Mouse (Mus musculus): ENCODE results near the gene Zmiz1. TPM values are rescaled to one million over a fixed set of nuclear protein-coding genes. Genes with fewer than 3 reads are reported as not detected.

Zmiz1 gene
- polyA plus RNA-seq, 1 experiment from 2014 or later: 66.5 TPM

GRCm38 (mm10) chr14:25551731-25552130 lies 92.7 kb downstream of the Zmiz1 start:
- Histone ChIP-seq H3K27me3 (no peaks in the 10 kb centered on the region), H3K9me3 (replicated peaks) (no peaks in the 10 kb centered on the region), H3K4me2 (replicated peaks) (no peak overlapping the region), H3K4me1 (peaks cover 87% of the 10 kb centered on the region), H3K36me3 (peaks cover 32% of the 10 kb centered on the region), H3K4me3 (no peak overlapping the region), H3K9ac (no peak overlapping the region; the same call in 1 of the 2 replicates), H3K27ac (no peak overlapping the region; the same call in 1 of the 2 replicates)
- WGBS: 50% methylated on average over 2 of the region's 2 CpGs
- no peak for ATAC-seq (ENCODE audit: low FRiP score)

DNA sequence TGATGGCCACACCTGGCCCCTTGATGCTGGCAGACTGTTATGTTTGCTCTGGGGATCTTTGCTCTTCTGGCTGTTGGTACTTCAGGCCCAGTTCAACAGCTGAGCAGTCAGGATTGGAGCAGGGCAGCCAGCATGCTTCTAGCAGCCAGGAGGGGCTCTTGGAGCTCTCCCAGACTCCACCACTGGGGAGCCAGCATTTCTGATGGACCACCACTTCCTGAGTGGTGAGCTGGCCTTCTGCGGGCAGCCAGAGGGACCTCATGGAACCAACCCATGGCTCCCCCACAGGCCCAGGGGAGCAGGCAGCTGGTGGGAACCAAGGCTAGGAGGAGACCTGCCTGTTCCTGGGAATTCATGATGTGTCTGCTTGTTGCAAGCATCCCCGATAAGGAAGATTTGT lies 94.4 kb downstream of the Zmiz1 start:
- Histone ChIP-seq H3K9ac (no peak overlapping the region), H3K9me3 (replicated peaks) (no peaks in the 10 kb centered on the region), H3K4me1 (peaks cover 80% of the 10 kb centered on the region), H3K36me3 (peaks cover 20% of the 10 kb centered on the region), H3K4me3 (no peak overlapping the region), H3K27me3 (no peaks in the 10 kb centered on the region), H3K4me2 (replicated peaks) (no peak overlapping the region), H3K27ac (peak overlapping the region; percentile 64)
- 78% methylated on average over 2 of the region's 2 CpGs for WGBS
- ATAC-seq (ENCODE audit: low FRiP score): no peak

DNA sequence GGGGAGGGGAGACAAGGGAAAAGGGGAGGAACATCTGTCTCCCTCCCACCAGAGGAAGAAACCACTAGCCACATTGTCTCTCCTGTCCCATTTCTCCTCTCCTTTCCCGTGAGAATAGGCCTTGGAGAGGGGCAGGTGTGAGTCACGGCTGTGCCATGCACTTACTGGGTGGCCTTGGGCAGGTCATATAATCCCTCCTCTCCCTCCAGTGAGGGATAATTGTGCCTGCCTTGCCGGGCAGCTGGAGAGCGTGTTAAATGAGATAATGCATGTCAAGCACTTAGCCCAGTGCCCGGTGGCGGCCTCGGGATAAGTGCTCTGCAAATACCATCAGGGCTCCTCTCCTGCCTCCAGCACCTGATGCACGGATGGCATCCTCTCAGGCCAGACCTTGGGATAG lies 95.8 kb downstream of the Zmiz1 start:
- peak overlapping the region; percentile 70 for H3K27ac ChIP-seq
- H3K4me2 ChIP-seq (replicated peaks): peak overlapping the region; percentile 14; the same call in 1 of the 2 replicates
- no peaks in the 10 kb centered on the region for H3K27me3 ChIP-seq
- peaks cover 71% of the 10 kb centered on the region for H3K4me1 ChIP-seq
- peak; percentile 30; the same call in 1 of the 2 replicates for ATAC-seq (ENCODE audit: low FRiP score)
- no peak overlapping the region for H3K4me3 ChIP-seq
- H3K9ac ChIP-seq: no peak overlapping the region
- H3K36me3 ChIP-seq: peaks cover 25% of the 10 kb centered on the region
- 13% methylated on average over 8 of the region's 8 CpGs for WGBS
- H3K9me3 ChIP-seq (replicated peaks): no peaks in the 10 kb centered on the region

GRCm38 (mm10) chr14:25555291-25555781 lies 96.4 kb downstream of the Zmiz1 start:
- Histone ChIP-seq H3K27me3 (no peaks in the 10 kb centered on the region), H3K9ac (peak overlapping the region; percentile 41; the same call in 1 of the 2 replicates), H3K4me2 (replicated peaks) (peak overlapping the region; percentile 14; the same call in 1 of the 2 replicates), H3K4me1 (peaks cover 65% of the 10 kb centered on the region), H3K36me3 (peaks cover 29% of the 10 kb centered on the region), H3K27ac (peak overlapping the region; percentile 70), H3K4me3 (no peak overlapping the region), H3K9me3 (replicated peaks) (no peaks in the 10 kb centered on the region)
- 18% methylated on average over 10 of the region's 10 CpGs for WGBS
- 0 out of 2 replicates have a peak, but pooled peaks have one; percentile 19 for ATAC-seq (ENCODE audit: low FRiP score)

GRCm38 (mm10) chr14:25555848-25556247 lies 96.9 kb downstream of the Zmiz1 start:
- 10% methylated on average over 7 of the region's 7 CpGs for WGBS
- ATAC-seq (ENCODE audit: low FRiP score): no peak
- Histone ChIP-seq H3K9me3 (replicated peaks) (no peaks in the 10 kb centered on the region), H3K4me2 (replicated peaks) (peak overlapping the region; percentile 14; the same call in 1 of the 2 replicates), H3K27ac (peak overlapping the region; percentile 70), H3K4me1 (peaks cover 60% of the 10 kb centered on the region), H3K4me3 (no peak overlapping the region), H3K36me3 (peaks cover 31% of the 10 kb centered on the region), H3K27me3 (no peaks in the 10 kb centered on the region), H3K9ac (peak overlapping the region; percentile 41; the same call in 1 of the 2 replicates)

GRCm38 (mm10) chr14:25557014-25557413 lies 98.0 kb downstream of the Zmiz1 start:
- no peak overlapping the region for H3K4me3 ChIP-seq
- peaks cover 58% of the 10 kb centered on the region for H3K4me1 ChIP-seq
- 32% methylated on average over 8 of the region's 8 CpGs for WGBS
- H3K27me3 ChIP-seq: no peaks in the 10 kb centered on the region
- H3K27ac ChIP-seq: peak overlapping the region; percentile 70
- peaks cover 32% of the 10 kb centered on the region for H3K36me3 ChIP-seq
- no peaks in the 10 kb centered on the region for H3K9me3 ChIP-seq (replicated peaks)
- no peak overlapping the region for H3K4me2 ChIP-seq (replicated peaks)
- no peak for ATAC-seq (ENCODE audit: low FRiP score)
- H3K9ac ChIP-seq: no peak overlapping the region

GRCm38 (mm10) chr14:25558479-25558878 lies 99.5 kb downstream of the Zmiz1 start:
- Histone ChIP-seq H3K9me3 (replicated peaks) (no peaks in the 10 kb centered on the region), H3K27me3 (no peaks in the 10 kb centered on the region), H3K9ac (no peak overlapping the region), H3K4me1 (peaks cover 63% of the 10 kb centered on the region), H3K36me3 (peaks cover 23% of the 10 kb centered on the region), H3K27ac (no peak overlapping the region), H3K4me2 (replicated peaks) (no peak overlapping the region), H3K4me3 (no peak overlapping the region)
- 96% methylated on average over 1 of the region's 1 CpGs for WGBS
- no peak for ATAC-seq (ENCODE audit: low FRiP score)

- no peak overlapping the region for H3K4me2 ChIP-seq (replicated peaks)
- no peak overlapping the region for H3K9ac ChIP-seq
- no peaks in the 10 kb centered on the region for H3K27me3 ChIP-seq
- no peaks in the 10 kb centered on the region for H3K9me3 ChIP-seq (replicated peaks)
- H3K36me3 ChIP-seq: peaks cover 19% of the 10 kb centered on the region
- WGBS: 84% methylated on average over 5 of the region's 5 CpGs
- peaks cover 65% of the 10 kb centered on the region for H3K4me1 ChIP-seq
- ATAC-seq (ENCODE audit: low FRiP score): no peak
- H3K4me3 ChIP-seq: no peak overlapping the region
- 0 out of 2 replicates have a peak overlapping the region, but pooled peaks have one; percentile 44 for H3K27ac ChIP-seq
Observed at GRCm38 (mm10) chr14:25559907-25560306, 100.9 kb downstream of the Zmiz1 start.

DNA sequence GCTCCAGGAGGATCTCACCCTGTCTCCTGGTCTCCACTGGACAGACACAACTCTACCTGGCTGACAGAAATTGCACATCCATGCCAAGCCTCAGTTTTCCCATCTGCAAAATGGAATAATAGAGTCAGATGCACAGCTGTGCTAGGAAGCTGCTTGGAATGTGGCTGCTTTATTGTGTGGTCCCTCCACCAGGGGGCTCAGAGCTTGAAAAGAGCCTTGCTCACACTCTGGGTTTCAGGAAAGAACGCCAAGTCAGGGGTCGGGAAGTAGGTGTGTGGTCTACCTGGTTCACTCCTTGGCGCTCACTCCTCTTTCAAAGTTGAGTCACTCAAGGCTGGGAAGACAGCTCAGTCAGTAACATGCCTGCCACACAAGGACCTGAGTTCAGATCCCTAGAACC lies 101.9 kb downstream of the Zmiz1 start:
- H3K4me3 ChIP-seq: no peak overlapping the region
- no peak overlapping the region for H3K27ac ChIP-seq
- peaks cover 65% of the 10 kb centered on the region for H3K4me1 ChIP-seq
- no peak for ATAC-seq (ENCODE audit: low FRiP score)
- H3K9ac ChIP-seq: no peak overlapping the region
- 90% methylated on average over 3 of the region's 3 CpGs for WGBS
- H3K4me2 ChIP-seq (replicated peaks): no peak overlapping the region
- H3K36me3 ChIP-seq: peaks cover 19% of the 10 kb centered on the region
- no peaks in the 10 kb centered on the region for H3K27me3 ChIP-seq
- H3K9me3 ChIP-seq (replicated peaks): no peaks in the 10 kb centered on the region

GRCm38 (mm10) chr14:25561716-25562115 lies 102.7 kb downstream of the Zmiz1 start:
- WGBS: 76% methylated on average over 1 of the region's 1 CpGs
- Histone ChIP-seq H3K36me3 (peaks cover 19% of the 10 kb centered on the region), H3K9ac (no peak overlapping the region), H3K9me3 (replicated peaks) (no peaks in the 10 kb centered on the region), H3K4me1 (peaks cover 60% of the 10 kb centered on the region), H3K27me3 (no peaks in the 10 kb centered on the region), H3K4me2 (replicated peaks) (no peak overlapping the region), H3K4me3 (no peak overlapping the region), H3K27ac (0 out of 2 replicates have a peak overlapping the region, but pooled peaks have one; percentile 40)
- ATAC-seq (ENCODE audit: low FRiP score): no peak

GRCm38 (mm10) chr14:25562447-25562846 lies 103.5 kb downstream of the Zmiz1 start:
- Histone ChIP-seq H3K4me1 (peaks cover 53% of the 10 kb centered on the region), H3K9ac (no peak overlapping the region), H3K36me3 (peaks cover 19% of the 10 kb centered on the region), H3K4me2 (replicated peaks) (no peak overlapping the region), H3K4me3 (no peak overlapping the region), H3K9me3 (replicated peaks) (no peaks in the 10 kb centered on the region), H3K27me3 (no peaks in the 10 kb centered on the region), H3K27ac (0 out of 2 replicates have a peak overlapping the region, but pooled peaks have one; percentile 23)
- WGBS: 84% methylated on average over 4 of the region's 4 CpGs
- no peak for ATAC-seq (ENCODE audit: low FRiP score)

GRCm38 (mm10) chr14:25562909-25563308 lies 103.9 kb downstream of the Zmiz1 start:
- H3K4me1 ChIP-seq: peaks cover 50% of the 10 kb centered on the region

GRCm38 (mm10) chr14:25564577-25564976 lies 105.6 kb downstream of the Zmiz1 start:
- Histone ChIP-seq H3K4me2 (replicated peaks) (no peak overlapping the region), H3K9ac (no peak overlapping the region), H3K27ac (peak overlapping the region; percentile 81), H3K27me3 (no peaks in the 10 kb centered on the region), H3K36me3 (peaks cover 13% of the 10 kb centered on the region), H3K4me1 (peaks cover 47% of the 10 kb centered on the region), H3K9me3 (replicated peaks) (no peaks in the 10 kb centered on the region), H3K4me3 (no peak overlapping the region)
- WGBS: 56% methylated on average over 8 of the region's 8 CpGs
- peak; percentile 56 for ATAC-seq (ENCODE audit: low FRiP score)

More at GRCm38 (mm10) chr14:25562909-25563308, 103.9 kb downstream of the Zmiz1 start:
- ATAC-seq (ENCODE audit: low FRiP score): no peak
- Histone ChIP-seq H3K36me3 (peaks cover 19% of the 10 kb centered on the region), H3K27me3 (no peaks in the 10 kb centered on the region), H3K4me2 (replicated peaks) (no peak overlapping the region), H3K9ac (no peak overlapping the region), H3K27ac (0 out of 2 replicates have a peak overlapping the region, but pooled peaks have one; percentile 23), H3K4me3 (no peak overlapping the region), H3K9me3 (replicated peaks) (no peaks in the 10 kb centered on the region)
- 80% methylated on average over 7 of the region's 7 CpGs for WGBS

All from hindbrain, embryonic 12.5 days (tissue).